Mouse (Mus musculus) kidney, adult 2 months (tissue): Measurements from ENCODE around the gene Borcs5. TPM values are rescaled to one million over a fixed set of nuclear protein-coding genes. Genes with fewer than 3 reads are reported as not detected.

Experiments used
- DNase-seq: peaks from one replicate; pipeline ENCODE4 v3.0.0; 2021
- H3K27ac ChIP-seq: fragments of 200-500 bp; 2 replicates; pipeline ENCODE4 v1.5.1; 2012; ENCODE audit warnings: low read depth, low read length, control low read depth, inconsistent platforms; ENCODE audit not compliant: insufficient read depth
- H3K27me3 ChIP-seq: fragments of 200-500 bp; replicated peaks from 2 replicates; pipeline ENCODE4 v1.6.1; 2012; ENCODE audit warnings: mild to moderate bottlenecking, moderate library complexity, low read length, inconsistent platforms; ENCODE audit not compliant: control insufficient read depth, insufficient read depth
- H3K36me3 ChIP-seq: fragments of 200-500 bp; 2 replicates; pipeline ENCODE4 v1.6.1; 2012; ENCODE audit warnings: mild to moderate bottlenecking, moderate library complexity, low read length, inconsistent platforms; ENCODE audit not compliant: control insufficient read depth, insufficient read depth
- H3K4me1 ChIP-seq: fragments of 200-500 bp; 2 replicates; pipeline ENCODE4 v1.6.1; 2011; ENCODE audit warnings: low read length; ENCODE audit not compliant: control insufficient read depth, insufficient read depth
- H3K4me3 ChIP-seq: fragments of 200-500 bp; 2 replicates; pipeline ENCODE4 v1.5.1; 2011; ENCODE audit warnings: mild to moderate bottlenecking, low read depth, low read length, control low read depth; ENCODE audit not compliant: insufficient read depth
- CTCF ChIP-seq: fragments of 200-500 bp; conservative IDR thresholded peaks from 2 replicates; pipeline ENCODE4 v1.5.1; 2011; ENCODE audit warnings: low read depth, mild to moderate bottlenecking, control low read depth, low read length, moderate library complexity, mixed read lengths; ENCODE audit not compliant: insufficient read depth, insufficient read length
- POLR2A ChIP-seq: fragments of 200-500 bp; IDR thresholded peaks from one replicate; pipeline ENCODE4 v1.6.1; 2011; ENCODE audit warnings: low read depth, low read length, control low read depth
- WGBS: fragments of 180-500 bp; shearing (Covaris S2); methylation state at CpG from one replicate; pipeline ENCODE4 v1.1.7; 2018; 5-methylcytosine and 5-hydroxymethylcytosine counted together
- polyA plus RNA-seq: library from polyadenylated mRNA; depleted of rRNA; stranded (reverse); fragments of >200 nt; gene quantifications from 2 replicates; pipeline ENCODE4 v1.2.3, GENCODE M21; 2012

The Borcs5 gene
- polyA plus RNA-seq, 1 experiment = 14.5 TPM

DNA sequence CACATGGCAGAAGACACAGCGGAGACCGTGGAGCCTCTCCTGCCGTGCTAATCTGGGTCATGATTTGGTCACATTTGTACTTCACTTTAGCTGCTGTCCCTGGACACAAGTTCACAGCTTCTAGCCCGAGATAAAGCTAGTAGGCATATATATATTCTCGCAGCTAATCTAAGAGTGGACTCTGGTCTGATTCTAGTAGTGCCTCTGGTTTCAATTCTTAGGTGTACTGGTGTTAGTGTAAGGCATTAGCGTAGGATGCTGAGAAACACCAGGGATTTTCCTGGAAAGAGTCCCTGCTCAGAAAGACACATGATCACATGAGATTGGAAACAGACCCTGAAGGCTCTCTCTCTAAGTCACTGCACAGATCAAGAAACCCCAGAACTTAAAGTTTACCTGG, 55.2 kb downstream of the Borcs5 start:
- WGBS = 94% methylated on average over 6 of the region's 6 CpGs
- Histone ChIP-seq H3K27me3 (no peaks in the 10 kb centered on the region), H3K36me3 (no peaks in the 10 kb centered on the region), H3K27ac (no peak overlapping the region), H3K4me3 (no peak overlapping the region), H3K4me1 (no peaks in the 10 kb centered on the region)
- DNase-seq = no peak
- TF ChIP-seq POLR2A (no peak), CTCF (no peak)

DNA sequence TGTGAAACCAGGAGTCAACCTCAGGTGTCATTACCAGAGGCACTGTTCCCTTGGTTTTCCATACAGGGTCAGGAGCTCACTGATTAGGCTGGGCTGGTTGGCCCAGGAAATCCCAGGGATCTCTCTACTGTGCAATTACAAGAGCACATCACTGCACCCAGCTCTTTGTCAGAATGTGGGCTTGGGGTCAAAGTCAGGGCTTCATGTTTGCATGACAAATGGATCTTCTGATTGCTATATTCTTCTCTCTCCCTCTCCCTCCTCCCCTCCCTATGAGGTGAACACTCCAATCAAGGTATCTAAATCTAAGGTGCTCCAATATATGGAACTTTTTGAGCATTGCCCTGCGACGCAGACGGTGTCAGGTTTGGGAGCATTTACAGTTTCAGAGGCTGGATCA, 55.7 kb downstream of the Borcs5 start:
- TF ChIP-seq POLR2A = no peak
- no peak for TF ChIP-seq CTCF
- H3K4me1 ChIP-seq = no peaks in the 10 kb centered on the region
- 97% methylated on average over 3 of the region's 3 CpGs for WGBS
- H3K27me3 ChIP-seq = no peaks in the 10 kb centered on the region
- no peaks in the 10 kb centered on the region for H3K36me3 ChIP-seq
- H3K4me3 ChIP-seq = no peak overlapping the region
- DNase-seq = no peak
- H3K27ac ChIP-seq = no peak overlapping the region

DNA sequence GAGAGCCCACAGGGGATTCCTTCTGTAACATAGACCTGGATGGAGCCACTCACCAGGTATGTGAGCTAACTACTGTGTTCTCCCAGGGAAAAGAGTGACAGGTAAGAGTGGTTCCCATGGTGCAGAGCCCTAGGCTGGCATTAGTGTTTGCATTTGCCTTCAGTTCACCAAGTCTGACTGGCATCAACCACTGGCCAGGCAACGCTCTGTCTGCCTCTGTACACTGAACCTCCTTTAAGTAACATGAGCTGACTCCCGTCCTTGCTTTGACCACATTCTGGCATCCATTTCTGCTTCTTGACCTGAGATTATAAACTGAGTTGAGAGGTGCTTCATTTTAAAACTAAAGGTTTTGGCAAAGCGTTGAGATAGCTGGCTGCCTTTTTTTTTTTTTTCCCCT, 56.3 kb downstream of the Borcs5 start:
- Histone ChIP-seq H3K36me3 (no peaks in the 10 kb centered on the region), H3K4me3 (no peak overlapping the region), H3K4me1 (no peaks in the 10 kb centered on the region), H3K27ac (no peak overlapping the region), H3K27me3 (no peaks in the 10 kb centered on the region)
- DNase-seq = no peak
- TF ChIP-seq CTCF (no peak), POLR2A (no peak)
- WGBS = 71% methylated on average over 3 of the region's 3 CpGs

- TF ChIP-seq CTCF (no peak), POLR2A (no peak)
- Histone ChIP-seq H3K27me3 (no peaks in the 10 kb centered on the region), H3K27ac (no peak overlapping the region), H3K4me3 (no peak overlapping the region), H3K4me1 (no peaks in the 10 kb centered on the region), H3K36me3 (no peaks in the 10 kb centered on the region)
- peak; percentile 45 for DNase-seq
- WGBS = 50% methylated on average over 4 of the region's 4 CpGs
Observed at GRCm38 (mm10) chr6:134696146-134696545, 56.8 kb downstream of the Borcs5 start.

GRCm38 (mm10) chr6:134696554-134696953, 57.2 kb downstream of the Borcs5 start:
- no peaks in the 10 kb centered on the region for H3K36me3 ChIP-seq
- 72% methylated on average over 2 of the region's 2 CpGs for WGBS
- no peak overlapping the region for H3K4me3 ChIP-seq
- no peak for TF ChIP-seq POLR2A
- TF ChIP-seq CTCF = no peak
- DNase-seq = no peak
- no peaks in the 10 kb centered on the region for H3K27me3 ChIP-seq
- no peaks in the 10 kb centered on the region for H3K4me1 ChIP-seq
- H3K27ac ChIP-seq = no peak overlapping the region

DNA sequence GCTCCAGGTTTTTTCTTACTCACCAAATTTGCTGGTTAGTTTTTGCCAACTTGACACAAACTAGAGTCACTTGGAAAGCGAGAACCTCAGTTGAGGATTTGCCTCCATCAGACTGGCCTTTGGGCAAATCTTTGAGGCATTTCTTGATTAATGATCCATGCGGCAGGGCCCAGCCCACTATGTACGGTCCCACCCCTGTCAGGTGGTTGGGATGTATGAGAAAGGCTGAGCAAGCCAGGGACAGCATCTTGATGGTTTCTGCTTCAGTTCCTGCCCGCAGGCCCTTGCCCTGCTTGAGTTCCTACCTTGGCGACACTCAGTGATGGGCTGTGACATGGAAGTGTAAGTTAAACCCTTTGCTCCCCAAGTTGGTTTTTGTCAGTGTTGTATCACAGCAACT, 58.9 kb downstream of the Borcs5 start:
- no peak for TF ChIP-seq CTCF
- TF ChIP-seq POLR2A = no peak
- no peaks in the 10 kb centered on the region for H3K36me3 ChIP-seq
- no peaks in the 10 kb centered on the region for H3K27me3 ChIP-seq
- no peaks in the 10 kb centered on the region for H3K4me1 ChIP-seq
- 63% methylated on average over 5 of the region's 5 CpGs for WGBS
- no peak overlapping the region for H3K27ac ChIP-seq
- H3K4me3 ChIP-seq = no peak overlapping the region
- no peak for DNase-seq

DNA sequence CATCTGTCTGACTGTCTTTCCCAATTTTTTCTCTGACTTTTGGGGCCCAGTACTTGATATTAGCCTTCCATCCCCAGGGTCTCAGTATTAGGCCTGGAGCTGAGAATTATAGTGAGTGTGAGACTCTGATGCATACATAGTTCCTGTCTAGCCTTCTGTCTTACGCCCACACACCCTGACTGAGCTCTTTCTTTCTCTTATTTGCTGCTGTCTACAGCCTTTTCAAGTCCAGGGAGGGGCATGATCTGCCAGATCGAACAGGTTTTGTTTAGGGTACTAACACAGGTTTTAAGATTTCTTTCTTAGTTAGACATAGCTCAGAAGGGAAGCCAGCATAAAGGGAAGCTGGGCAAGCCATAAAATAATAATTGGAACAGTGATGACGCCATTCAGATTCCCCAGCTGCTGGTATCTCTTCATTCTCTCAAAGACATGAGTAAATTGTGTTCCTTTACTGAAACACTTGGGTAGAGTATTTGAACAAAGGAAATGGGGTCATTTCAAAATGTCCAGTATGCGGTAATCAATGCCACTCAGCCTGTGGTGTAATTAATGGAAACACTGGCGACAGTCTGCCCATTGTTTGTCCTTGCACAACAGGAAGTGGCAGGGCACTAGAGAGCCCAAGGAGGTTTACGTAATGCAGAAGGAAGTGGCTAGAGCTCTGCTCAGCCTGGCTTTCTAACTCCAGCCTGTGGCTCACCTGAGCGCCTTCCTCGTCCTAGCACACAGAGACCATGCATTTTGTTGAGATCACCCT, 61.3 kb downstream of the Borcs5 start:
- TF ChIP-seq CTCF = no peak
- TF ChIP-seq POLR2A = no peak
- Histone ChIP-seq H3K36me3 (no peaks in the 10 kb centered on the region), H3K4me1 (no peaks in the 10 kb centered on the region), H3K27ac (0 out of 2 replicates have a peak overlapping the region, but pooled peaks have one; percentile 37), H3K27me3 (no peaks in the 10 kb centered on the region), H3K4me3 (no peak overlapping the region)
- 67% methylated on average over 8 of the region's 8 CpGs for whole genome bisulfite sequencing
- DNase-seq = peak; percentile 51

DNA sequence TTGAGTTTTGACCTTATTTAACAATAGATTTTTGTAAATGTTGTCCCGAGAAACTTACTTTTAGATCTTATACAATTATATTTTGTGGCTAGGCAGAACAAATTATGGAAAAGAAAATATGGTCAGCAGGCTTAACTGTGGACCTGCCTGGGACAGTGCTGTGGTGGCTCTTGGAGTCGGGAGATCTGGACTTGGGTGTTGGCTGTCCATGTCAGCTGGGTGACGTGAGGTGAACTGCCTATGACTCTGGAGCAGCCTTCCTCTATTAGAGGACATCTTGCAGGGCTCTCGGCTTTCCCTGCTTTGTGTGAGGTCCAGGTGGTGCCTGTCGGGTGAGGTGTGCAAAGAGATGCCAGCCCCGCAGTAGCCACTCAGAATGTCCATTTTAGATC, 61.9 kb downstream of the Borcs5 start:
- no peak for DNase-seq
- no peaks in the 10 kb centered on the region for H3K4me1 ChIP-seq
- peak overlapping the region; percentile 37; the same call in 1 of the 2 replicates for H3K27ac ChIP-seq
- 82% methylated on average over 6 of the region's 6 CpGs for WGBS
- H3K36me3 ChIP-seq = no peaks in the 10 kb centered on the region
- no peak overlapping the region for H3K4me3 ChIP-seq
- H3K27me3 ChIP-seq = no peaks in the 10 kb centered on the region
- TF ChIP-seq POLR2A = no peak
- no peak for TF ChIP-seq CTCF
